Mouse (Mus musculus) neural tube, embryonic 13.5 days (tissue): ENCODE measurements at regions not wholly inside any gene's neighbourhood (a gene's known extent, or its start where the extent isn't known, plus 50 kb on each side); places are given as distances from the start of the nearest gene placed in this dataset.

Experiments used
- ATAC-seq: fragments of 200-750 bp; cut with Nextera tagmentation; 2 replicates; pipeline ENCODE4 v1.8.0; 2017; ENCODE audit warnings: low read depth, mild to moderate bottlenecking, moderate TSS enrichment, moderate library complexity
- H3K27ac ChIP-seq: fragments of 300-500 bp; sonication (generic); replicated peaks from 2 replicates; pipeline ENCODE4 v1.5.1; 2015; ENCODE audit warnings: moderate library complexity, mild to moderate bottlenecking, inconsistent platforms
- H3K27me3 ChIP-seq: fragments of 300-500 bp; sonication (generic); 2 replicates; pipeline ENCODE4 v1.6.1; 2015; ENCODE audit warnings: mild to moderate bottlenecking, inconsistent platforms
- H3K36me3 ChIP-seq: fragments of 300-500 bp; sonication (generic); 2 replicates; pipeline ENCODE4 v1.6.1; 2015; ENCODE audit warnings: mild to moderate bottlenecking, inconsistent platforms
- H3K4me1 ChIP-seq: fragments of 300-500 bp; sonication (generic); replicated peaks from 2 replicates; pipeline ENCODE4 v1.6.1; 2015; ENCODE audit warnings: inconsistent platforms
- H3K4me2 ChIP-seq: fragments of 300-500 bp; sonication (generic); 2 replicates; pipeline ENCODE4 v1.6.1; 2015; ENCODE audit warnings: inconsistent platforms, mild to moderate bottlenecking, moderate library complexity
- H3K4me3 ChIP-seq: fragments of 300-500 bp; sonication (generic); 2 replicates; pipeline ENCODE4 v1.5.1; 2015; ENCODE audit warnings: mild to moderate bottlenecking, inconsistent platforms
- H3K9ac ChIP-seq: fragments of 300-500 bp; sonication (generic); 2 replicates; pipeline ENCODE4 v1.6.1; 2015; ENCODE audit warnings: moderate library complexity, mild to moderate bottlenecking, inconsistent platforms
- H3K9me3 ChIP-seq: fragments of 300-500 bp; sonication (generic); 2 replicates; pipeline ENCODE4 v1.6.1; 2016; ENCODE audit warnings: inconsistent platforms
- WGBS: fragments of 180-500 bp; shearing (Covaris S2); methylation state at CpG from one replicate; pipeline ENCODE4 v1.1.7; 2015; 5-methylcytosine and 5-hydroxymethylcytosine counted together

DNA sequence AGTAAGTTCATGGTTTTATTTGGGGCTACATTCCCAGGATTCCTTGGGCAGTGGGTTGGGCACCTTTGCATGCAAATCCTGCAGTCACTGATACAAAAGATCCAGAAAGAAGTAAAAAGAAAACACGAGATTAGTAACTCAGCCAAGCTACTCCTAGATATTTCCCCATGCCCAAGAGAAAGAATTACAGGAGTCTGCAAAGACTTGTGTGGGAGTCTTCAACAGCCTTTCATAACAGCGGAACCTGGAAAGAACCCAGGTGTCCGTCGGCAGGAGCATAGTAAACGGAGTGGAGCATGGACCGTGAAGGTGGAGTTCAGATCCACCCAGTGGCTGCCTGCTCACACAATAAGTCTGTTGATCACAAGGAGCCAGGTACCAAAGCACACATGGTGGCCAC, 121.1 kb upstream of the A530016L24Rik start:
- Histone ChIP-seq H3K4me3 (no peak overlapping the region), H3K9ac (no peak overlapping the region), H3K9me3 (peaks cover 11% of the 10 kb centered on the region; the same call in 1 of the 2 replicates), H3K4me2 (no peak overlapping the region), H3K27ac (no peak overlapping the region), H3K4me1 (peaks cover 15% of the 10 kb centered on the region), H3K36me3 (no peaks in the 10 kb centered on the region), H3K27me3 (no peaks in the 10 kb centered on the region; the same call in 1 of the 2 replicates)
- WGBS: 90% methylated on average over 6 of the region's 6 CpGs
- ATAC-seq: no peak

DNA sequence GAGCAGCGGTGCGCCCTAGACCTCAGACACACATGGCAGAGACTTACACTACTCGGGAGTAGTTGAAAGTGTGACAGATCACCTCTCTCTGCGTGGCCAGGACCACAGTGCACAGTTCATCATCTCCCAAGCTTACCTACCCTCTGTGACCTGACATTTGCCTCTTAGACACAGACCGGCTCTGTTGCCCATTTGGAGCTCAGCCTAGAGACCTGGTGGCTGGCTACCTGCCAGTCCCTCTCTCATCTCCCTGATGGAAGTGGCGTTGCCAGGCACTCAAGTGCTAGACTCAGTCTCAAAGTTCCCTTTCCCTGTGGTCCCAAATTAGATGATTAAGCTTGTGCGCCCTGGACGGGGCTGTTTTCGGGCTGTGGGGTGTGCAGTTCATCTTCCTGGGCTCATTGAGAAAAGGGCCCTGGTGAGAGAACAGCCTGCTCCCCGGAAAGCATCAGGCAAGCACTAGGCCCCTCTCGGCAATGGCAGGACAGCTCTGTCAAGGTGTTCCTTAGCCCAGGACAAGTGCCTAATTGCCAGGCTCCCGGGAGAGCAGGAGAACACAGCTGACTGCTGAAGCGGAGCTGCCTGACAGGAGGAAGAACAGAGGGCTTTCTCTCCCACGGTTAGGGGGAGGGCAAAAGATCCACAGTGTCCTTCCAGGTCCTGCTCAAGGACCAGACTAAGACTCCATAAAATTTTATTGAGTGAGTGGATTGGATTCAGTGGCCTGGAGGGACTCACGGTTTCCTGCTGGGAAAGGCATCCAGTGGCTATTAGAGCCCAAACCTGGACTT, 119.5 kb upstream of the A530016L24Rik start:
- H3K36me3 ChIP-seq: no peaks in the 10 kb centered on the region
- 39% methylated on average over 15 of the region's 15 CpGs for WGBS
- H3K4me3 ChIP-seq: no peak overlapping the region
- no peak overlapping the region for H3K4me2 ChIP-seq
- peaks cover 15% of the 10 kb centered on the region for H3K4me1 ChIP-seq
- no peak overlapping the region for H3K27ac ChIP-seq
- H3K9me3 ChIP-seq: peaks cover 9% of the 10 kb centered on the region; the same call in 1 of the 2 replicates
- H3K9ac ChIP-seq: no peak overlapping the region
- no peaks in the 10 kb centered on the region; the same call in 1 of the 2 replicates for H3K27me3 ChIP-seq
- ATAC-seq: no peak

DNA sequence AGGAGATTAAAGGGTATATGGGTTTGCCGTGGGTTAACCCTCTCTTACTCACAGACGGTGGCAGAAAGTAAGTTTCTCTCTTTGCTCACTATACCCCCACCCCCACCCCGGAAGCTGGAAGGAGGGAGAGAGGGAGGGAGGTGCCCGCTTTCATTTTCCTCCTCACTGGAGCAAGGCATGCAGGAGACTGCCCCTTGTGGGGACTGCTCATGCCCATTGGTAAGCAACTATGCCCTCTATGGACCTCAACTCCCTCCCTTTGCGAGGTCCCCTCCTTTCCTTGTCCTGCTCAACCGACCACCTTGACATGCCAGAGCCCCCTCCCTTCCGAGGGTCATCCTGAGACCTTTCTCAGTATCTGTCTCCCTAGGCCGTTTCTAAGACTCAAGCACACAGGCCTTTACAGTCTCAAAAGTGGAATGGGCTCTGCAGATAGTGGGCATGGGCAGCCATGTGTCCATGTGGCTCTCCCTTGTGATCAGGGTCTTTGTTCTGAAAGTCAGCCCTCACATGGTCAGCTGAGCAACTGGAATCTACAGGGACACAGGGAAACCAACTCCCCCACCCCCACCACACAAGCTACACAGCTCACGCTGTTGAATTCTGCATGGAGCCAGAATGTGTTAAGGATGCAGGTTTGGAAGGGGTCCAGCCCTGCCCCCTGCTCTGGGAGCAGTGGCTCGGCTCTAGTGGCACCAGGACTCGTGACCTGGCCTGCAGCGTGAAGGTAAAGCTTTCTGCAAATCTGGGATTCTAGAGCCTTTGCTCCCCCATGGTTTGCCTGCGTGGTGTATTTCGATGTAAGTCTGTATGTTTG, 116.8 kb upstream of the A530016L24Rik start:
- Histone ChIP-seq H3K27ac (no peak overlapping the region), H3K4me2 (no peak overlapping the region), H3K27me3 (no peaks in the 10 kb centered on the region; the same call in 1 of the 2 replicates), H3K4me3 (no peak overlapping the region), H3K9me3 (no peaks in the 10 kb centered on the region), H3K9ac (no peak overlapping the region), H3K4me1 (peaks cover 15% of the 10 kb centered on the region), H3K36me3 (no peaks in the 10 kb centered on the region)
- no peak for ATAC-seq
- 77% methylated on average over 14 of the region's 14 CpGs for WGBS

DNA sequence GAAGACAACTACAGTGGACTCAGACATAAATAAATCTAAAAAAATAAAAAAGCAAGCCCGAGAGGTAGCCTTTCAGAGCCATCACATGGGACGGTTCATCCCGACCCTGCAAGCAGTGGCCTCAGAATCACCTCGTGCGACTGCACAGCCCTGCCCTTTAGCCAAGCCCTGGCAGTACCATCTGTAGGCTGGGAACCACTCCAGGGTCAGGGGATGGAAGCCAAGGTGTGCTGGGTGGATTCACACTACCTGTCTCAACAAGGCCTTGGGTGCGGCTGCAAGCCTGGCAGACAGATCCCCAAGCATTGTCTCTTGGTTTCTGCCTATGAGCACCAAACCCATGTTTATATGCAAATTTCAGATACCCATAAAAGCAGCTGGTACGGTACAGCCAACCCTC, 115.3 kb upstream of the A530016L24Rik start:
- 82% methylated on average over 7 of the region's 7 CpGs for WGBS
- Histone ChIP-seq H3K4me1 (peaks cover 24% of the 10 kb centered on the region), H3K36me3 (no peaks in the 10 kb centered on the region), H3K9me3 (no peaks in the 10 kb centered on the region), H3K27ac (no peak overlapping the region), H3K4me2 (no peak overlapping the region), H3K9ac (no peak overlapping the region), H3K4me3 (no peak overlapping the region), H3K27me3 (peaks cover 4% of the 10 kb centered on the region; the same call in 1 of the 2 replicates)
- ATAC-seq: no peak

DNA sequence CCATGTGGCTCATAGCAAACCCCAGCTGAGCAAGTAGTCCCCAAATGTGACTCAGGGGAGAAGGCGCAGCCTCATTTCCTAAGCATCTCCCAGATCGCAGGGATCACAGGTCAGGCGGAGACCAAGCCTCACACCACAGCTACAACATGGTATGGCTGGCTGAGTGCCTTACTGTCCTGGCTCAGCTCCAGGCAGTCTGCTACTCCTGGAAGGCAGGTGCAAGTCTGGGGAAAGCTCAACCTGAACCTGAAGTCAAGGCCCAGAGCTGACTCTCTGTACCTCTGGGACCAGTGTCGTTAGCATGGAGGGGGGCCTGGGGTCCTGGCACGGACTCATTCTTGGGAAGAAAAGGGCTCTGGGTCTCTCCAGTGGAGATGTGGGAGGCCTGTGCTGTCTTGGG, 113.0 kb upstream of the A530016L24Rik start:
- Histone ChIP-seq H3K27me3 (0 out of 2 replicates have a peak, but pooled peaks cover 4% of the 10 kb centered on the region), H3K4me3 (no peak overlapping the region), H3K36me3 (no peaks in the 10 kb centered on the region), H3K4me1 (peaks cover 15% of the 10 kb centered on the region; the same call in 1 of the 2 replicates), H3K4me2 (no peak overlapping the region), H3K9me3 (no peaks in the 10 kb centered on the region), H3K27ac (no peak overlapping the region), H3K9ac (no peak overlapping the region)
- ATAC-seq: no peak
- WGBS: 77% methylated on average over 5 of the region's 5 CpGs

DNA sequence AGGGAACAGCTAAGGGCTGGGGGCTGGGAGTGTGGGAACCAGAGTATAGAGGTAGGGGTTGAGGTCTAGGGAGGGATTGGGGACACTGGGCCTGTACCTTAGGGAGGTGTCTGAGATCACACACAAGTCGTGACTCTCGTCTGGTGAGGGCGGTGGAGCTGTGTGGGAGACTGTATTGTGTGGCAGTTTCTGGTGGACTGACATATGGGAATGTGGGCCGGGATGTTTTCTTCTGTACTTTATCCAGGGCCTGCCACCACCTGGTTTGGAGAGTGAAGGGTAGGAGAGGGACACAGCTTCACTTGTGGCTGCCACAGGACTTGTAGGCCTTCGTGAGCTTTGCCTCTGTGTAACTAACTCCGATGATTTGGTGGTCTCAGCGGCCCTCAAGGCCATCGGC, 112.5 kb upstream of the A530016L24Rik start:
- H3K36me3 ChIP-seq: no peaks in the 10 kb centered on the region
- H3K9ac ChIP-seq: no peak overlapping the region
- H3K9me3 ChIP-seq: no peaks in the 10 kb centered on the region
- no peak for ATAC-seq
- H3K4me2 ChIP-seq: no peak overlapping the region
- H3K27me3 ChIP-seq: 0 out of 2 replicates have a peak, but pooled peaks cover 4% of the 10 kb centered on the region
- H3K27ac ChIP-seq: no peak overlapping the region
- 92% methylated on average over 8 of the region's 8 CpGs for WGBS
- H3K4me3 ChIP-seq: no peak overlapping the region
- peaks cover 15% of the 10 kb centered on the region; the same call in 1 of the 2 replicates for H3K4me1 ChIP-seq

DNA sequence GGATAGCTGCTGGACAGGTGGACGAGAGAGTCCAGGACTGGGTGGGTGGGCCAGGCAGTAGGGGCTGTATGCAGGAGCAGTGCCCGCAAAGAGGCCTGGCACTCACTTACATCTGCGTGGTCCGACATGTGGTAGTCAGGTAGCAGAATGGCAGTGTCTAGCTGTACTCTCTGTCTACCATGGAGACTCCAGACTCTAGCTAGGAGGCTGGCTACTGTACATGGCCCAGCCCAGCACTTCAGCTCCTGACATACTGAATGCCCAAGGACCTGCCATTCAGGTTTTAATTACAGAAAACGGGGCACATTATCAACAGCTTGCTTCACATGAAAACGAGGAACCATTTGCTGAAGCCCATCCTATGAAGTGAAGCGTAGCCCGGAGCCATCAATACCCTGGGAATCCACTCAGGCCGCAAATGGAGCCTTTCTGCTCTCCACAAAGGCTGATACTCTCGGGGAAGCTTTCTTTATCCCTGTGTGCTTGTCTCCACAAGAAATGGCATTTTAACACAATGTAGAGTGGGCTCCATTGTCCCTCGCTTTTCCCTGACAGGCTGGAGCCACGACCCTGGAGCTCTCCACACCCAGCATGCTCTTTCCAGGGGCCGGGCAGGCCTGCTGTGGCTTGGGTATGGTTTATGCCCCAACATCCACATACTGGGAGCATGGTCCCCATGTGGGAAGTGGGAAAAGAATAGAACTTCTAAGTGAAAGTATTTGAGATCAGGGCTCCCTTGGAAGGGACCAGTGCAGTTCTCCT, 110.6 kb upstream of the A530016L24Rik start:
- no peak overlapping the region for H3K4me2 ChIP-seq
- no peaks in the 10 kb centered on the region for H3K36me3 ChIP-seq
- H3K27ac ChIP-seq: no peak overlapping the region
- H3K4me1 ChIP-seq: peaks cover 9% of the 10 kb centered on the region; the same call in 1 of the 2 replicates
- no peak overlapping the region for H3K4me3 ChIP-seq
- 0 out of 2 replicates have a peak, but pooled peaks cover 4% of the 10 kb centered on the region for H3K27me3 ChIP-seq
- H3K9ac ChIP-seq: no peak overlapping the region
- H3K9me3 ChIP-seq: peaks cover 2% of the 10 kb centered on the region; the same call in 1 of the 2 replicates
- WGBS: 43% methylated on average over 13 of the region's 13 CpGs
- 0 out of 2 replicates have a peak, but pooled peaks have one; percentile 15 for ATAC-seq

DNA sequence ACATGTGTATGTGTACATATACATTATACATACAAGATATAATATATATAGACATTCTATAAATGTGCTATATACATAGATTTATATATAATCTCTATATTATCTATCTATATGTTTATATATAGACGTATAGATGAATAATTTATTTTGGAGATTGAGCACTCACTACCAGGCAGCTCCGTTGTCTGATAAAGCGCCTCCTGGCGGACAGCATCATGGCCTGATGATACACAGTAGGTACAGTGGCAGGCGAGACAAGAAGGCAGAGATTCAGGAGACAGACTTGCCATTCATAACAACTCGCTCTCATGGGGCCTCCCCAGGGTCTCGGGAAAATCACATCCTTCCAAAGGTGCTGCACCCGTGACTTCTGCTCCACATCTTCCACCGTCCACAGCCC, 101.4 kb upstream of the A530016L24Rik start:
- no peak for ATAC-seq

DNA sequence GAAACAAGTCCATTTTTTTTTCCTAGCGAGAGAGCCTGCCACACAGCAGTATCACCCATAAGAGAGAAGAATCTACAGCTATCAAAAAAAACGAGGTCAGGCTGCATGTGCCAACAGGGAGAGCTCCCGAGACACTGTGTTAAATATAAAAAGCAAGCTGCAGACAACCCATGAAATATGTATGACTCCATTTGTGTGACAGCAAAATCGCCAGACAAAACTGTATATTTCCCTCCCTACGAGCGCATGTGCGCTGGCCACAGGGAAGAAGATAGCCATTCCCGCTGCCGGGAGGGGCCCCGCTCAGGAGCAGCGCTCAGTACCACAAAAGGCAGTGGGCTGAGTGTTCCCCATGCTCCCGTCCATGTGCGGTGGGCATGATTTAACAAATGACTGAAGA, 93.3 kb upstream of the A530016L24Rik start:
- peak overlapping the region; percentile 14; the same call in 1 of the 2 replicates for H3K27ac ChIP-seq
- no peaks in the 10 kb centered on the region for H3K9me3 ChIP-seq
- H3K4me1 ChIP-seq: peaks cover 24% of the 10 kb centered on the region
- H3K27me3 ChIP-seq: no peaks in the 10 kb centered on the region; the same call in 1 of the 2 replicates
- no peak overlapping the region for H3K4me3 ChIP-seq
- H3K36me3 ChIP-seq: no peaks in the 10 kb centered on the region
- 46% methylated on average over 13 of the region's 13 CpGs for WGBS
- H3K9ac ChIP-seq: peak overlapping the region; percentile 35; the same call in 1 of the 2 replicates
- H3K4me2 ChIP-seq: peak overlapping the region; percentile 21
- no peak for ATAC-seq

More for the DNA sequence above, 101.4 kb upstream of the A530016L24Rik start:
- Histone ChIP-seq H3K4me2 (no peak overlapping the region), H3K9me3 (peaks cover 6% of the 10 kb centered on the region; the same call in 1 of the 2 replicates), H3K4me3 (no peak overlapping the region), H3K36me3 (no peaks in the 10 kb centered on the region), H3K27me3 (no peaks in the 10 kb centered on the region; the same call in 1 of the 2 replicates), H3K27ac (no peak overlapping the region), H3K4me1 (no peaks in the 10 kb centered on the region), H3K9ac (no peak overlapping the region)
- WGBS: 68% methylated on average over 9 of the region's 9 CpGs

DNA sequence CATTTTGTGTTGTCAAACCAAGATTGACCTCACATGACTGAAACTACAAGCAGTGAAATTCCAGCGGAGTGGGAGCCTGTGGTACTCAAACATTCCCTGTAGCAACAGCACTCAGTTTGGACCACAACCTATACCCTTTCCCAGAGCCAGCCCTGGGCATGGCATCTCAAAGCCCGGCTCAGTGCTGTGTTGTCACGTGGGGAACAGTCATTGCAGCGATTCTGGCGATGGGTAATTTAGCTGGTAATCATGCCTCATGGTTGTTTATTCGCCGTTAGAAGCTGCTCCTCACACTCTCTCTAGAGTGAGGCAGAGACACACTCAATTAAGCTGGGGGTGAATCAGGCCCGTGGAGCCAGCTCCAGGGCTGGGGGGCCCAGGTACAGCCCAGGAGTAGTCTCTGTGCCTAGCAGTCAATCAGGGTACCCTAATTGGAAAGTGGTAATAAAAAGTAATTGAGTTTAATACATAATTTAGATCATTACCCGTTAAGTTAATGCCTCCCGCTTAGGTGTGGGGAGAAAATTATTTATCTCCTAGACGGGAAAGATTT, 85.5 kb upstream of the A530016L24Rik start:
- peak; percentile 89 for ATAC-seq
- Histone ChIP-seq H3K27ac (peak overlapping the region; percentile 39), H3K9me3 (no peaks in the 10 kb centered on the region), H3K36me3 (no peaks in the 10 kb centered on the region), H3K4me1 (peaks cover 43% of the 10 kb centered on the region), H3K27me3 (0 out of 2 replicates have a peak, but pooled peaks cover 12% of the 10 kb centered on the region), H3K9ac (no peak overlapping the region), H3K4me2 (no peak overlapping the region), H3K4me3 (no peak overlapping the region)
- 43% methylated on average over 11 of the region's 11 CpGs for WGBS

DNA sequence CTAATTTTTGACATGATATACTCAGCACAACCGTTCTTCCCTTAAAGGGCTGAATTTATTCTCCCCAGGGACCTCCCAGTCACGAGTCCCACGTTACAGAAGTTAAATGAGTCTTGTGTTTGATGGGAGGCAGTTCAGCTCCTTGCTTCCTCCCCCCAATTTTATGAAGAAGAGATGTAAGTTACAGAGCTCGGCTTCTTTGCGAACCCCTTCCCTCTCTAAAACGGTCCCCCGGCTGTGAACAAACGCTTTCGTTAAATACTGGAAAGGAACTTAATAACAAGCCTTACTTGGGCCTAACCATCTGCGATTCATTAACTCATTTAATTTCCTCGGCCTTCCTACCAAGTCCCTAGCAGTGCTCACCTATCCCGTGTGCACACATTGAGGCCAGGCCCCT, 84.9 kb upstream of the A530016L24Rik start:
- Histone ChIP-seq H3K27me3 (peaks cover 16% of the 10 kb centered on the region; the same call in 1 of the 2 replicates), H3K4me1 (peaks cover 43% of the 10 kb centered on the region), H3K9ac (no peak overlapping the region), H3K9me3 (no peaks in the 10 kb centered on the region), H3K4me3 (no peak overlapping the region), H3K4me2 (no peak overlapping the region), H3K36me3 (no peaks in the 10 kb centered on the region), H3K27ac (0 out of 2 replicates have a peak overlapping the region, but pooled peaks have one; percentile 9)
- peak; percentile 34; the same call in 1 of the 2 replicates for ATAC-seq
- 56% methylated on average over 12 of the region's 12 CpGs for WGBS
